Mouse (Mus musculus) large intestine, adult 2 months (tissue): ENCODE results near the gene Adam33. TPM values are rescaled to one million over a fixed set of nuclear protein-coding genes. Genes with fewer than 3 reads are reported as not detected.

Experiments
- DNase-seq: peaks from one replicate; pipeline ENCODE4 v3.0.0-alpha.2; 2012; ENCODE audit warnings: low read depth, low spot score
- whole genome bisulfite sequencing: fragments of 180-500 bp; shearing (Covaris S2); methylation state at CpG from one replicate; pipeline ENCODE4 v1.1.7; 2018; 5-methylcytosine and 5-hydroxymethylcytosine counted together
- polyA plus RNA-seq: library from polyadenylated mRNA; depleted of rRNA; stranded (reverse); fragments of >200 nt; gene quantifications from 2 replicates; pipeline ENCODE4 v1.2.3, GENCODE M21; 2012

The Adam33 gene
- polyA plus RNA-seq, 1 experiment, result 16.3 TPM

- DNase-seq, result no peak
- 64% methylated on average over 9 of the region's 9 CpGs for WGBS
Measured at GRCm38 (mm10) chr2:131059781-131060540, 3.7 kb downstream of the Adam33 start.

DNA sequence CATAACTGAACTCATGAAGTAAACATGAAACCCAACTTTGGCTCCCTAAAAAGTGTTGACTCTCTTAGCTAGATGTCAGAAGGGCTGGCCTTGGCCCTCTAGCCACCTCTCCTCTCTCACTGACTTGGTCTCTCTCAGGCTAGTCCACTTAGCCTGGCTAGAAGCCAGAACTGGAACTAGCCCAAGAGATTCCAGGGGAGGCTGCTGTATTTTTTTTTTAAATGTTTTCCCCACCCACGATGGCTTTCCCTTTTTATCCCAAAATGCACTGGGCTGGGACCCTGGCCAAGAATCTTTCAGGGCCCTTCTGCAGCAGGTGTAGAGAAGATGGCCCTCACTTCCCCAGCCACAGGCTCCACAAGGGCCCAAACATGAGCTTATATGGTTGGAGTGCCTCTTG is 4.2 kb downstream of the Adam33 start:
- DNase-seq, result no peak
- WGBS, result 9% methylated on average over 1 of the region's 1 CpGs

GRCm38 (mm10) chr2:131058672-131059071 is 4.9 kb downstream of the Adam33 start:
- DNase-seq, result no peak
- 92% methylated on average over 8 of the region's 8 CpGs for WGBS

DNA sequence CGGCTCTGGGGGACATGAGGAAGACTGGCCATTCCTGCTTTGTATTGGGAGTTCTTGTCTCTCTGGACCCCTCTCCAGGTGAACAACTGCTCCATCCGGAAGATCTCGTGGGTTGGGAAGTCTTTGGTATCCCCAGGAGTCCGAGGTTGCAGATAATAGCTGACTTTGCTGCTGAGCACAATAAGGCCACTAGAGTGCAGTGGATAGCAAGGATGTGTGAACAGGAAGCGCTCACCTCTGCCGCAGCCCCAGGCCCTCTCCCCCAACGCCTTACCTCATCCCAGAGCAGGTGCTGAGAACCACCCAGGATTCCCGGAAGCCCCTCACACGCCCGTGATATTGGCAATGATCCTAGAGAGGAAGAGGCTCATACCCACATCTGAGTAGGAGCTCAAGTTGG is 7.4 kb downstream of the Adam33 start:
- 8% methylated on average over 10 of the region's 10 CpGs for WGBS
- no peak for DNase-seq

- DNase-seq, result no peak
- WGBS, result 11% methylated on average over 10 of the region's 10 CpGs
Measured at GRCm38 (mm10) chr2:131055631-131056030, 8.0 kb downstream of the Adam33 start.

GRCm38 (mm10) chr2:131054646-131055264 is 8.9 kb downstream of the Adam33 start:
- 19% methylated on average over 21 of the region's 21 CpGs for WGBS

GRCm38 (mm10) chr2:131053851-131054645 is 9.6 kb downstream of the Adam33 start:
- DNase-seq, result no peak
- WGBS, result 12% methylated on average over 45 of the region's 45 CpGs

More at GRCm38 (mm10) chr2:131054646-131055264, 8.9 kb downstream of the Adam33 start:
- DNase-seq, result no peak

DNA sequence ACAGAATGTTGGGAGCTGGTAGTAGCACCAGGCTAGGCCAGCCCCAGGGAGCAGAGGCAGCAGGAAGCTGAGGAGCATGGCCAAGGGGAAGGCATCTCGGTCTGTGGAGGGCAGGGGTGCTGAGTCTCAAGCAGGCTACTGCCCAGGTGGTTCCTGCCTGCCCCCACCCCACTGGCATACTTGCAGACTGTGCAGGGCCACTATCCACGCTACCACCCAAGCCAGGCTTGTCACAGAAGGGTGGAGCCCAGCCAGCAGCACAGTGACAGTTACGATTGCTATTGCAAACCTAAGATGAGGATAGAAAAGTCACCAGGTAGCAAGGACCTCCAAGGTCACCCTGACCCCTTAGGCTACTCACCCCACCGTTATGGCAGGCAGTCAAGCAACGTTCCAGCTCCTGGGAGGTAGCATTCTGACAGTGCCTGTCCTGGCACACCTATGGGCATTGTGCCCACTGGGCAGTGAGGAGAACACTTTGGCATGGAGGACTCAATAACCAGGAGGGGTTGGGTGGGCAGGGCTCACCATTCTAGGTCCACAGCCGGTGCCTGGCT is 10.7 kb downstream of the Adam33 start:
- no peak for DNase-seq
- 52% methylated on average over 6 of the region's 6 CpGs for WGBS

- no peak for DNase-seq
- 62% methylated on average over 5 of the region's 5 CpGs for WGBS
Measured at GRCm38 (mm10) chr2:131052043-131052442, 11.6 kb downstream of the Adam33 start.

GRCm38 (mm10) chr2:131046025-131046424 is 17.6 kb downstream of the Adam33 start:
- WGBS, result 60% methylated on average over 2 of the region's 2 CpGs
- DNase-seq, result no peak

DNA sequence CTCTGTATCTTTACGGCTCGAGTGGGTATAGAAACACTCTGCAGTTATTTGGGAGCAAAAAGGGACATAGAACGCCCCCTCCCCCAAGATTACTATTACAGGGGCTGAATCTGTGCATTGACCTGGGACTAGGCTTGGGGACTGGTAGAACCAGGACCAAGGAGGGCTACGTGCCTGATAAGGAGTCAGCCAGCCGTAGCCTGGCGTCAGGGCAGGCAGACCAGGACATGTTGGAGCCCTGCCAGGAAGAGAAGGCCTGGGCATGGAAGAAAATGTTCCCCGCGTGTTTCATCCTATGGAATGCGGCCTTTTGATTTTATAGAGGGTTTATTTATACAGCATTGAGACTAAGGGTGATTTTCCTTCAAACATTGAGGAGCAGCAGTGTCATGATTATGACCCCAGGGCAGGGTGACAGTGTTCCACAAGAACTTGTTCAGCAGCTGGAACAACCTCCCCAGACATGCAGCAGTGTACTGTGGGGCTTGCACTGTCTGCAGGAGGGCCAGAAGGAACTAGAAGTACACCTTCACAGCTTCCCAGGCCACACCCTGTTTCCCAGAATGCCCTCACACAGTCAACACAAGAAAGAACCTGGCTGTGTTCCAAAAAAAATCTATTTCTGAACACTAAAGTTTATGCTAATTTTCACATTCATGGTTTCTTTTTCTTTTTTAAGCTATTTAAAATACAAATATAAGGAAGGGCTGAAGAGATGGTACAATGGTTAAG is 18.5 kb downstream of the Adam33 start:
- DNase-seq, result no peak
- WGBS, result 38% methylated on average over 9 of the region's 9 CpGs

GRCm38 (mm10) chr2:131044354-131044852 is 19.2 kb downstream of the Adam33 start:
- WGBS, result 17% methylated on average over 7 of the region's 7 CpGs
- no peak for DNase-seq

DNA sequence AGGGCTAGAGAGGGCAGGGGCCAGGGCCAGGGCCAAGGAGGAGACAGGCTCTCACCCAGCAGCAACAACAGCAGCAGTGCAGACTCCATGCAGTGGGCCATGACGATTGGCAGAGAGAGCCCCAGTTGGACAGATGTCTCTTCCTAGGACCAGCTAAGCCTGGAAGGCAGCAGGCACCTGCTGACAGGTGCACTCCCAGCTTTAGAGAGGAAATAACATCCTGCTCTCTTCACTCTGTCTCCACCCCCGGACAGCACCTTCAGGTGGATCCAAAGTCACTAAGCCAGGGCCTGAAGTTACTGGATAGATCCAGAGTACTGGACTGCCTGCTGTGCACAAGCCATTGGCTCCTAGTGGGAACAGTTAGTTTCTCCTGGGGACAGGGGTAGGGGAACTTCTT is 20.6 kb downstream of the Adam33 start, which contains the start of gene Gfra4:
TSS of gene Gfra4 (minus strand) at position 101 of the 400 bp plus-strand sequence.
- 49% methylated on average over 2 of the region's 2 CpGs for WGBS
- DNase-seq, result no peak

- DNase-seq, result no peak
- WGBS, result 3% methylated on average over 115 of the region's 115 CpGs
Measured at GRCm38 (mm10) chr2:131040854-131041825, 22.5 kb downstream of the Adam33 start.

DNA sequence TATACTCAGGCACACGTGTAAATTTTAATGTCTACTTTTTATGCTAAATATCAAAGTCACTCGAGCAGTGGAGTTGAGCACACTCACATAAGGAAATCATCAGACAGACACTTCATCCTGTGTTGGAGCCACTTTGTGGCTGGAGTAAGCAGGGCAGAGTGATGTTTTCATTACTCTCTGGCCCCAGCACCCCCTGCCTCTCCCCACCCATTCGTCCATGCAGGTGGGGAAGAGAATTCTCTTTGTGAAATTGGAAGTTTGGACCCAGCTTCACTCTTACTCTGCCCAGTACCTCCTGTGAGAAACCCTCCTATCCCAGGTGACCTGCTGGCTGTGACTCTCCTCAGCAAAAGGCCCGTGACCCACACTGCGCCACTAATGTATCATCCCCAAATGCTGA is 24.9 kb downstream of the Adam33 start:
- WGBS, result 84% methylated on average over 5 of the region's 5 CpGs
- DNase-seq, result no peak

DNA sequence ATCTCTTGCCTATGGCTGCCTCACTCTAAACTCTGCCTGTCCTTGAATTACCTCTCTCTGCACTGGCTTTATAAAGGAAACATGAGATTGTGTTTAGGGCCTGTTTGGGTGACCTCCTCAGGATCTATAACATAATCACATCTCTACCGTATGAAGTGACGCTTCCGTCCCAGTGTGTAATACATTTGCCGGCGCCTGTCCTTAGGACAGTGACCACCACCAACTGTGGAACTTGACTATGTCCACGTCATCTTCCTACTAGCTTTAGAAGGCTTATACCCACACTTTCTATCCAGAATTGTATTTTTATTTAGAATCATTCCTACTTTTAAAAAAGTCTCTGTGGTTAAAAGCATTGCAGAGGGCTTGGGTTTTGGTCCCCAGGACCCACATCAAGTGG is 25.4 kb downstream of the Adam33 start:
- DNase-seq, result no peak
- WGBS, result 87% methylated on average over 6 of the region's 6 CpGs

GRCm38 (mm10) chr2:131037226-131037990 is 26.2 kb downstream of the Adam33 start:
- WGBS, result 13% methylated on average over 17 of the region's 17 CpGs
- DNase-seq, result no peak
